Mouse (Mus musculus) liver, postnatal 0 days (tissue): ENCODE measurements around the gene Cmtm4.

Experiments
- CTCF ChIP-seq: sonication (generic); IDR thresholded peaks from 2 replicates; pipeline ENCODE4 v1.5.1; 2016; ENCODE audit warnings: antibody characterized with exemption, low read depth
- EP300 ChIP-seq: IDR thresholded peaks from 2 replicates; pipeline ENCODE4 v1.6.1; 2016; ENCODE audit warnings: antibody characterized with exemption, low read depth, mild to moderate bottlenecking

GRCm38 (mm10) chr8:104334196-104334595 lies 61.4 kb downstream of the Cmtm4 start:
- TF ChIP-seq CTCF (no peak), EP300 (no peak)
